Mouse (Mus musculus) neutrophil, adult 65 days (primary cell): Measurements from ENCODE around the gene Parg. TPM values are rescaled to one million over a fixed set of nuclear protein-coding genes. Genes with fewer than 3 reads are reported as not detected.

Source experiments
- total RNA-seq: library from RNA; stranded (reverse); gene quantifications from 2 replicates; pipeline ENCODE4 v1.2.4, GENCODE M21; 2023

Parg gene
- total RNA-seq, result 35.6 and 38.7 TPM in 2 replicates

GRCm38 (mm10) chr14:32201791-32202451 lies at the start of gene Parg, which contains the start of gene Timm23:
Parg (plus strand) TSS chr14:32201949.
Timm23 (minus strand) TSS chr14:32201898.

GRCm38 (mm10) chr14:32159690-32160246 lies 42.0 kb upstream of the Parg start, which contains the start of gene Ncoa4:
Ncoa4 (plus strand) TSS chr14:32159865.

GRCm38 (mm10) chr14:32321732-32322685 lies 120.3 kb downstream of the Parg start, which contains the start of gene Ogdhl:
Ogdhl (plus strand) TSS chr14:32322019.

Other genes starting within 250 kb of the Parg start
- not detected in 2 replicates for gene Galnt15, start 173.0 kb upstream of the Parg start, total RNA-seq
- 4.5 and 5.1 TPM in 2 replicates for gene Oxnad1, start 116.6 kb upstream of the Parg start, total RNA-seq
- 90.2 and 97.3 TPM in 2 replicates for gene Dph3, start 116.2 kb upstream of the Parg start, total RNA-seq
- not detected in 2 replicates for gene Msmb, start 59.9 kb upstream of the Parg start, total RNA-seq
- 175 and 188 TPM in 2 replicates for gene Ncoa4, start 42.1 kb upstream of the Parg start, total RNA-seq
- gene Timm23, start 51 bp upstream of the Parg start, total RNA-seq, result 45.6 and 51.2 TPM in 2 replicates
- gene Ogdhl, start 120.1 kb downstream of the Parg start, total RNA-seq, result not detected in 2 replicates
- not detected in 2 replicates for gene 1700024G13Rik, start 186.4 kb downstream of the Parg start, total RNA-seq